Mouse (Mus musculus) R1 (cell line): Measurements from ENCODE around the gene Hint2.

ENCODE experiments used
- DNase-seq: peaks from one replicate; pipeline ENCODE4 v3.0.0-alpha.2; 2018; ENCODE audit warnings: low read depth, low spot score

The Hint2 gene

DNA sequence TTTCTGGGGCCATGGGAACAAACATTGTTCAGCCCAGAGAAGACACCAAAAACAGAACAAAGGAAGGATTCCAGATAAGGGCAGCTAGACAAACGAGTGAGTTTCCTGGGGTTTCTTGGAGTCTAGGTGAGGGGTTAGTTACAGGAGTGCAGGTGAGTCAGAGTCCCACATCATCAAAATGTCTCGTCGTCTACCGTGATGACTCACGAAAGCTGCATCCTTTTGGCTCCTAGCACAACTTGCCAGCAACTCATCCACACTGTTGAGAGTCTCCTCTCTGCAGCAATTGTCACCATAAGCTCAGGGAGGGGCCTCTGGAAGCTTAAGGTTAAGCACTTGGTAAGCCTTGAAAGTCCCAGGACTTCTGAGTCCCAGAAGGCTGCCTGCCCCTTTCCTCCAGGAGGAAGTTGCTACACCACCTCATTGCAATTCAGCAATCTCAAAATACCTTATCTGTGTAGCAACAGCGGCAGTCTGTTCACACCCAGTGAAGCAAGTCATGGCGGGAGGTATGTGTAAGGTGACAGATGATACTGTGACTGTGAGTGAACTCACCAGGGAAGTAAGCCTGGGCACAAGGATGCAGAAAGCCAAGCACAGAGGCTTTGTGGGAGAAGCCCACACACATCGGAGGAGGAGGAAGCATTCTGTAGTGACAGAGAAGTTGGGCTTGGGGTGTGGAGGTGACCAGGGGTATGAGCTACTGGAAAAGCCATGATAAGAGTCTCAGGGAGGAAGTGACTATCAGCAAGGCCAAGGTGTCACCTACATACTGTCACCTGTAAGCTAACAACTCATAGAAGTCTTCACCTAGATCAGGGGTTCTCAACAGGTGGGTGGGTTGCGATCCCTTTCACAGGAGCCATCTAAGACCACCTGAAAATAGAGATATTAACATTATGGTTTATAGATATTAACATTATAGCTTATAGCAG is 51.2 kb downstream of the Hint2 start:
- DNase-seq = no peak
